Mouse (Mus musculus): ENCODE results near the gene Ube2m. TPM values are rescaled to one million over a fixed set of nuclear protein-coding genes. Genes with fewer than 3 reads are reported as not detected.

The Ube2m gene
- total RNA-seq, 1 experiment, result 92.8 TPM

GRCm38 (mm10) chr7:12998851-12999250, 39.2 kb downstream of the Ube2m start, which contains the start of gene Trim28:
Gene Trim28 (plus strand): TSS chr7:12999114.
- Histone ChIP-seq H3K4me1 (ENCODE audit: control insufficient read depth in 2 of 2, insufficient read depth in 2 of 2, low read length in 2 of 2, poor library complexity in 1 of 2) (no peaks in the 10 kb centered on the region), H3K36me3 (ENCODE audit: control insufficient read depth, insufficient read depth, low read length, poor library complexity, severe bottlenecking) (no peaks in the 10 kb centered on the region), H3K9ac (ENCODE audit: insufficient read depth, low read depth, low read length, poor library complexity, severe bottlenecking) (no peak within 1 kb of the TSS), H3K9me3 (ENCODE audit: control insufficient read depth, insufficient read depth, low read depth, low read length) (no peaks in the 10 kb centered on the region), H3K4me3 (ENCODE audit: insufficient read depth in 1 of 2, low read depth in 1 of 2, low read length in 2 of 2, poor library complexity in 1 of 2, severe bottlenecking in 1 of 2) (no peak within 1 kb of the TSS), H3K27ac (ENCODE audit: insufficient read depth, low read depth, low read length, poor library complexity, severe bottlenecking) (no peak within 1 kb of the TSS)
- DNase-seq (ENCODE audit: low read depth, low spot score), result no peak
- TF ChIP-seq ZC3H11A (IDR thresholded peaks at IDR 0.05; ENCODE audit: borderline replicate concordance, low read depth, low read length) (no peak), ZNF384 (IDR thresholded peaks at IDR 0.05; ENCODE audit: low read depth, low read length) (no peak), MAFK (IDR thresholded peaks at IDR 0.05; ENCODE audit: insufficient read depth, low read depth, low read length) (no peak), CHD2 (IDR thresholded peaks at IDR 0.05; ENCODE audit: low read depth, low read length) (no peak), HCFC1 (IDR thresholded peaks at IDR 0.05; ENCODE audit: borderline replicate concordance, insufficient read depth, low read length) (no peak)
- in situ Hi-C loops (cut with MboI; ENCODE audit: low sequenced_read_pairs in 2 of 2, unreplicated experiment in 2 of 2), result no loop called here

GRCm38 (mm10) chr7:12998053-12998452, 40.0 kb downstream of the Ube2m start, which contains the start of gene Slc27a5:
Gene Slc27a5 (minus strand): TSS chr7:12998192.
- no peak for TF ChIP-seq CHD2 (IDR thresholded peaks at IDR 0.05; ENCODE audit: low read depth, low read length)
- TF ChIP-seq ZNF384 (IDR thresholded peaks at IDR 0.05; ENCODE audit: low read depth, low read length), result no peak
- no peak for TF ChIP-seq HCFC1 (IDR thresholded peaks at IDR 0.05; ENCODE audit: borderline replicate concordance, insufficient read depth, low read length)
- no peak for TF ChIP-seq ZC3H11A (IDR thresholded peaks at IDR 0.05; ENCODE audit: borderline replicate concordance, low read depth, low read length)
- TF ChIP-seq MAFK (IDR thresholded peaks at IDR 0.05; ENCODE audit: insufficient read depth, low read depth, low read length), result no peak
- no peak within 1 kb of the TSS for H3K27ac ChIP-seq (ENCODE audit: insufficient read depth, low read depth, low read length, poor library complexity, severe bottlenecking)
- no peaks in the 10 kb centered on the region for H3K4me1 ChIP-seq (ENCODE audit: control insufficient read depth in 2 of 2, insufficient read depth in 2 of 2, low read length in 2 of 2, poor library complexity in 1 of 2)
- H3K9me3 ChIP-seq (ENCODE audit: control insufficient read depth, insufficient read depth, low read depth, low read length), result no peaks in the 10 kb centered on the region
- no peak within 1 kb of the TSS for H3K4me3 ChIP-seq (ENCODE audit: insufficient read depth in 1 of 2, low read depth in 1 of 2, low read length in 2 of 2, poor library complexity in 1 of 2, severe bottlenecking in 1 of 2)
- in situ Hi-C loops (cut with MboI; ENCODE audit: low sequenced_read_pairs in 2 of 2, unreplicated experiment in 2 of 2), result no loop called here
- H3K36me3 ChIP-seq (ENCODE audit: control insufficient read depth, insufficient read depth, low read length, poor library complexity, severe bottlenecking), result no peaks in the 10 kb centered on the region
- DNase-seq (ENCODE audit: low read depth, low spot score), result no peak
- H3K9ac ChIP-seq (ENCODE audit: insufficient read depth, low read depth, low read length, poor library complexity, severe bottlenecking), result no peak within 1 kb of the TSS

GRCm38 (mm10) chr7:12997230-12997629, 40.8 kb downstream of the Ube2m start:
- no peak for DNase-seq (ENCODE audit: low read depth, low spot score)
- in situ Hi-C loops (cut with MboI; ENCODE audit: low sequenced_read_pairs in 2 of 2, unreplicated experiment in 2 of 2), result no loop called here
- Histone ChIP-seq H3K4me3 (ENCODE audit: insufficient read depth in 1 of 2, low read depth in 1 of 2, low read length in 2 of 2, poor library complexity in 1 of 2, severe bottlenecking in 1 of 2) (no peak overlapping the region), H3K9ac (ENCODE audit: insufficient read depth, low read depth, low read length, poor library complexity, severe bottlenecking) (no peak overlapping the region), H3K27ac (ENCODE audit: insufficient read depth, low read depth, low read length, poor library complexity, severe bottlenecking) (no peak overlapping the region), H3K4me1 (ENCODE audit: control insufficient read depth in 2 of 2, insufficient read depth in 2 of 2, low read length in 2 of 2, poor library complexity in 1 of 2) (no peaks in the 10 kb centered on the region), H3K36me3 (ENCODE audit: control insufficient read depth, insufficient read depth, low read length, poor library complexity, severe bottlenecking) (no peaks in the 10 kb centered on the region), H3K9me3 (ENCODE audit: control insufficient read depth, insufficient read depth, low read depth, low read length) (no peaks in the 10 kb centered on the region)
- no peak for TF ChIP-seq MAFK (IDR thresholded peaks at IDR 0.05; ENCODE audit: insufficient read depth, low read depth, low read length)
- no peak for TF ChIP-seq CHD2 (IDR thresholded peaks at IDR 0.05; ENCODE audit: low read depth, low read length)
- TF ChIP-seq ZC3H11A (IDR thresholded peaks at IDR 0.05; ENCODE audit: borderline replicate concordance, low read depth, low read length), result no peak
- no peak for TF ChIP-seq ZNF384 (IDR thresholded peaks at IDR 0.05; ENCODE audit: low read depth, low read length)
- no peak for TF ChIP-seq HCFC1 (IDR thresholded peaks at IDR 0.05; ENCODE audit: borderline replicate concordance, insufficient read depth, low read length)

- H3K4me1 ChIP-seq (ENCODE audit: control insufficient read depth in 2 of 2, insufficient read depth in 2 of 2, low read length in 2 of 2, poor library complexity in 1 of 2), result no peaks in the 10 kb centered on the region
- in situ Hi-C loops (cut with MboI; ENCODE audit: low sequenced_read_pairs in 2 of 2, unreplicated experiment in 2 of 2), result no loop called here
- DNase-seq (ENCODE audit: low read depth, low spot score), result no peak
- no peak overlapping the region for H3K4me3 ChIP-seq (ENCODE audit: insufficient read depth in 1 of 2, low read depth in 1 of 2, low read length in 2 of 2, poor library complexity in 1 of 2, severe bottlenecking in 1 of 2)
- H3K36me3 ChIP-seq (ENCODE audit: control insufficient read depth, insufficient read depth, low read length, poor library complexity, severe bottlenecking), result no peaks in the 10 kb centered on the region
- no peak overlapping the region for H3K27ac ChIP-seq (ENCODE audit: insufficient read depth, low read depth, low read length, poor library complexity, severe bottlenecking)
- no peak overlapping the region for H3K9ac ChIP-seq (ENCODE audit: insufficient read depth, low read depth, low read length, poor library complexity, severe bottlenecking)
- TF ChIP-seq CHD2 (IDR thresholded peaks at IDR 0.05; ENCODE audit: low read depth, low read length) (no peak), MAFK (IDR thresholded peaks at IDR 0.05; ENCODE audit: insufficient read depth, low read depth, low read length) (no peak), HCFC1 (IDR thresholded peaks at IDR 0.05; ENCODE audit: borderline replicate concordance, insufficient read depth, low read length) (no peak), ZNF384 (IDR thresholded peaks at IDR 0.05; ENCODE audit: low read depth, low read length) (no peak), ZC3H11A (IDR thresholded peaks at IDR 0.05; ENCODE audit: borderline replicate concordance, low read depth, low read length) (no peak)
- H3K9me3 ChIP-seq (ENCODE audit: control insufficient read depth, insufficient read depth, low read depth, low read length), result no peaks in the 10 kb centered on the region
Measured at GRCm38 (mm10) chr7:12995862-12996261, 42.2 kb downstream of the Ube2m start.

- Histone ChIP-seq H3K4me3 (ENCODE audit: insufficient read depth in 1 of 2, low read depth in 1 of 2, low read length in 2 of 2, poor library complexity in 1 of 2, severe bottlenecking in 1 of 2) (no peak overlapping the region), H3K36me3 (ENCODE audit: control insufficient read depth, insufficient read depth, low read length, poor library complexity, severe bottlenecking) (no peaks in the 10 kb centered on the region), H3K27ac (ENCODE audit: insufficient read depth, low read depth, low read length, poor library complexity, severe bottlenecking) (no peak overlapping the region), H3K9ac (ENCODE audit: insufficient read depth, low read depth, low read length, poor library complexity, severe bottlenecking) (no peak overlapping the region), H3K9me3 (ENCODE audit: control insufficient read depth, insufficient read depth, low read depth, low read length) (no peaks in the 10 kb centered on the region), H3K4me1 (ENCODE audit: control insufficient read depth in 2 of 2, insufficient read depth in 2 of 2, low read length in 2 of 2, poor library complexity in 1 of 2) (peaks cover 0 to 2% of the 10 kb centered on the region in 2 experiments; a peak in 1 of 4 replicates)
- in situ Hi-C loops (cut with MboI; ENCODE audit: low sequenced_read_pairs in 2 of 2, unreplicated experiment in 2 of 2), result no loop called here
- DNase-seq (ENCODE audit: low read depth, low spot score), result no peak
- TF ChIP-seq MAFK (IDR thresholded peaks at IDR 0.05; ENCODE audit: insufficient read depth, low read depth, low read length) (no peak), HCFC1 (IDR thresholded peaks at IDR 0.05; ENCODE audit: borderline replicate concordance, insufficient read depth, low read length) (no peak), ZNF384 (IDR thresholded peaks at IDR 0.05; ENCODE audit: low read depth, low read length) (no peak), CHD2 (IDR thresholded peaks at IDR 0.05; ENCODE audit: low read depth, low read length) (no peak), ZC3H11A (IDR thresholded peaks at IDR 0.05; ENCODE audit: borderline replicate concordance, low read depth, low read length) (no peak)
Measured at GRCm38 (mm10) chr7:12993148-12993547, 44.9 kb downstream of the Ube2m start.
